Mouse (Mus musculus) spleen, postnatal 36 days (tissue): ENCODE measurements around the gene 4930467E23Rik.
"Not testable (repeated sequence)": the region's sequence is repeated elsewhere in the genome, so short reads cannot be mapped to it uniquely, and the experiment has no call there.

Experiments used
- DNase-seq, 2 experiments: peaks; one replicate each; pipeline ENCODE4 v3.0.0; 2022; ENCODE audit warnings: low spot score in 2 of 2, mixed read lengths in 1 of 2

4930467E23Rik gene

DNA sequence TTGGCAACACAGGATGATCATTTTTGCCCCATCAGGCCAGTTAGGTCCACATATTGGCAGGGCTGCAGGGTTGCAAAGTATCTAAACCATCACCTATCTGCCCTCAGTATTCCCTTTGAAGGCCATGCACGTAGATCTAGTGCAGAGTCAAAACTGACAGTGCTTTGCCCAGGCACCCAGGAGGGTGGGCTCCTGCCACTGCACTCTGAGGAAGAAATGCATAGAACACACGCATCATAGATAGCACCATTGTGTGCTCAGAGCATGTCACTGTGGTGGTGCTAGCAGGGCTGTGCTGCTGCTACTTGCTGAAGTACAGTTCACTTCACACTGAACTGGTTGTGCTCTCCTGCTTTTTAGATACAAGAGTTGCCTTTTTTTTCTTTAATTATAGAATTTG, at the start of gene 4930467E23Rik:
TSS of gene 4930467E23Rik (plus strand) at position 301 of the 400 bp plus-strand sequence.
- not testable (repeated sequence) for DNase-seq

DNA sequence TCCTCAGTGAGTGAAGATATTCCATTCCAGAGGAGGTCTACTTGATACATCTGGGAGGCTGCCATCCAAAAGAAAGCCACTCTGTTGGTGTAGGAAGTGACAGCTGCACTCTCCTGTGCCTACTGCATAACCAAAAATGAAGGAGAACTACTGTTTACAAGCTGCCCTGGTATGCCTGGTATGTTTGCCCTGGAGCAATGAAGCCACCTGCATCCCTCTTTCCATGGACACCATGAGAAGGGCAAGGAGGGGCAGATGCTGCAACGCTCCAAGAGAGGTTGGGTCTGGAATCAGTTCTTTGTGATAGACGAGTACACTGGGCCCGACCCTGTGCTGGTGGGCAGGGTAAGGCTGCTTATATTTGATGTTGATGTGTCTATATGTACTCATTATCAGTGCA, 47.1 kb upstream of the 4930467E23Rik start:
- not testable (repeated sequence) for DNase-seq

DNA sequence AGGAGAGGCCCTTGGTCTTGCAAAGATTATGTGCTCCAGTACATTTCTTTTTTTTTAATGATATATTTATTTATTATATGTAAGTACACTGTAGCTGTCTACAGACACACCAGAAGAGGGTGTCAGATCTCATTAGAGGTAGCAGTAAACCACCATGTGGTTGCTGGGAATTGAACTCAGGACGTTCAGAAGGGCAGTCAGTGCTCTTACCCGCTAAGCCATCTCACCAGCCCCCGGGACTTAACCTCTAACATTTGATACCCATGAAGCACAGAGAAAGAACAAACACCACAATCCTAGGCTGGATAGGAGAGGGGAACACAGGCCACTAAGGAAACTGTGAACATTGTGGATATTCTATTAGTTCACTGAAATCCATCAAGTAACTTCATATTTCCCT, 43.9 kb upstream of the 4930467E23Rik start:
- DNase-seq = not testable (repeated sequence)

DNA sequence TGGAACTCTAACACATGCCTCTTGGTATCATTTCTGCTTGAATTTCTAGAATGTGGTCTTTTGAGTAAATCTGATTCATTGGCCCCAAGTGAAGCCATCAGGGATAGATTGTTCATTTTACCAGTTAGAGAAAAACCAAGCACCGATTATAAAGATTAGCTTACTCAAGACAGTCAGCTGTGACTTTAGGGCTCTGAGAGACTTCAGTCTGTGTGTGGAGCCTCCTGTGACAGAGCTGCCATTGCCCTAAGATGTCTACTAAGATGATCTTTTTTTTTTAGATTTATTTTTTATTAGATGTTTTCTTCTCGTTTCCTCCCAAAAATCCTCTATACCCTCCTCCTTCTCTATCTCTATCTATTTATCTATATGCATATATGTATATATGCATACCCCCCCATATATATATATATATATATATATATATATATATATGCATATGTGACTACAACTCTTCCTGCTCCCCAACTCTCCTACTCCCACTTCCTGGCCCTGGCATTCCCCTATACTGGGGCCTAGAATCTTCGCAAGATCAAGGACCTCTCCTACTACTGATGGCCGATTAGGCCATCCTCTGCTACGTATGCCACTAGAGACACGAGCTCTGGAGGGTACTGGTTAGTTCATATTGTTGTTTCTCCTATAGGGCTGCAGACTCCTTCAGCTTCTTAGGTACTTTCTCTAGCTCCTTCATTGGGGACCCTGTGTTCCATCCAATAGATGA, 40.4 kb upstream of the 4930467E23Rik start:
- DNase-seq = not testable (repeated sequence)

DNA sequence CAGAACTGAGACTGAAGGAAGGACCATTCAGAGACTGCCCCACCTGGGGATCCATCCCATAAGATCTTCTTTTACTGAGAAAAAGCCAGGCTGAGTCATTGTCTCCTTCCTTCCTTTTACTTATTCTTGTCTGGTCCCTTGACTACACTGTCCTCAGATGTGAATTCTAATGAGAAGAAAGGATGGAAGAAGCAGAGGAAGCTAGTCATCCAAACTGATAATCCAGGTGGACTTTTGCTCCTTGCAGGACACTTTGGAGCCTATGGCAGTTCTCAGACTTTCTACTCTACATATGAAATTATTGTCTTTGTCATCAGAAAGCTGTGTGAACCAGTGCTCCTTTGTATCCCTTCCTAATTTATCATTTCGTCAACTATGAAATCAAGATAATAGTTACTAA, 39.6 kb upstream of the 4930467E23Rik start:
- DNase-seq = not testable (repeated sequence)

DNA sequence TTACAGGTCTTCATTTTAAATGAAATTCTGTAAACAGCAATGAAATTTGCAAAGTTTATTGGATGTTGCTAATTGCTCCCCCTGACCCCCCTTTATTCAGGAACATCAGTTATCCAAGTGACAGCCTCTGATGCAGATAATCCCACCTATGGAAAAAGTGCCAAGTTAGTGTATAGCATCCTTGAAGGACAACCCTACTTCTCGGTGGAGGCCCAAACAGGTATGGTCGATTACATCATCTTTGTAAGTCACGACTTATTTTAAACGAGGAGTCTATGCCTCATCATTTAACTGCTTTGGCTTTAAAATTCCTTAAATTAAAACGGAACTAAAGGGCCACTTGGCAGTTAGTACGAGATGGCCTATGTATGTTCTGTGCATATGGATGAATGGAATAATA, 38.0 kb upstream of the 4930467E23Rik start:
- not testable (repeated sequence) for DNase-seq

DNA sequence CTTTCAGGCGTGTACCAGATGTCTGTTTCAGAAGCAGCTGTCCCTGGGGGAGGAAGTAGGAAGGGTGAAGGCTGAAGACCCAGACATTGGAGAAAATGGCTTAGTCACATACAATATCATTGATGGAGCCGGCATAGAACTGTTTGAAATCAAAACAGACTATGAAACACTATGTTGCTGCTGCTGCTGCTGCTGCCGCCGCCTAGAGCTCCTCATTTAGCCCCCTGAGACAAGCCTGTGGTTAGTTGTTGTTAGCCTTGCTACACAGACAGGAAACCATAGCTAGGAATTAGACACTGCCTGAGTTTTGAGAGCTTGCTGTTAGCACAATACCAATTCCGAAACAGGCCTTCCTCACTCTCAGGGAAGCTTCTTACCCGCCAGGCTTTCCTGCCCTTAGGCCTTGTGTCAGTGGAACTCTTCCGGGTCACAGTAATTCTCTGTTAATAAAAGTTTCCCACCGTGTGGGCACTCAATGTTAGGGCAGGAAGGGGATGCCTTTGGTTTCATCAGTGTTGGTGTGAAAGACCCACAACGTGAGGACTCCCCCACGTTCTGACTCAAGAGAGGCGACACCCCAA, 31.8 kb upstream of the 4930467E23Rik start:
- DNase-seq = not testable (repeated sequence)

DNA sequence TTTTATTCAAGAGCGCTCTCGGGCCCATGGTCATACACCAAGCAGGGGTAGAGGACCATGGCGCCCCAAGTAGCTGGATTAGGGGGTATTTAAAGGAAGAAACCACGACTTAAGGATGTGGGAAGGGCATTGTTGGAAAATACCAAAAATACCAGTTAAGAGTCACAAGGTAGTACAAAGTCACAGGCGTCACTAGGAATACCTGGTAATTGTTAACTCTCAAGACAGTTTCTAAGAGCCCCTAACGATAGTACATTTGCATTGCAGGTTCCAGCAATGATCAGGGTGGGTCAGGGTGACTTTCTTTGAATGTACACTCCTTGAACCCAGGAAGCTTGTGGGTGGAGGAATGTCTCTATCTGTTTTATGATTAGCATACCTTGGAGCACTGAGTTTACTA, 31.3 kb upstream of the 4930467E23Rik start:
- DNase-seq = not testable (repeated sequence)

DNA sequence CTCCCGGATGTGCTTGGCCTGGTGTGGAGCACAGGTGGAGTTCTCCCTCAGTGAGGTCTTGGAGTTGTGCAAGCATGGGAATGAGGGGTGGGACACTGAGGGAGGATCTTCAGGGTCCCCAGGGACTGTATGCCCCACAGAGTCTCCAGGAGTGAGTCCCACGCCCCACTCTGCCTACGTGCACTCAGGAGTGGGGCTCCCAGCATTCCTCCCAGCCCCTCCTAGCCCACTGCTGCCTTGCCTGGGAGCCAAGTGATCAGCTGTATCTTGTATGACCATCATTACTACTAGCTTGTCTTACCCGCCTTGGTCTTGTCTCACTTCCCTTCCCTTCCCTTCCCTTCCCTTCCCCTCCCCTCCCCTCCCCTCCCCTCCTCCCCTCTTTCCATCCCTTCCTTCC, 30.7 kb upstream of the 4930467E23Rik start:
- peak; percentile 55 to 60 for DNase-seq

DNA sequence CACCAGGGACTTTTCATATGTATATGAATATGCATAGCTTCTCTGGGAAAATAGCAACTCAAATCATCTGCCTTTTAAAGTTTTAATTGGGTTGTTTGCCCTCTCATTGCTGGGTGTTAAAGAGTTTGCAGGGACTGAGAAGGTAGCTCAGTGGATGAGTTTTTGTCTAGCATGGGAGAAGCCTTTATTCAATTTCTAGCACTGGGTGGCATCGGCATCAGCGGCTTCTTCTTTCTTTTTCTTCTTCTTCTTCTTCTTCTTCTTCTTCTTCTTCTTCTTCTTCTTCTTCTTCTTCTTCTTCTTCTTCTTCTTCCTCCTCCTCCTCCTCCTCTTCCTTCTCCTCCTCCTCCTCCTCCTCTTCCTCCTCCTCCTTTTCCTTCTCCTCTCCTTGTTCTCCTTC, 28.1 kb upstream of the 4930467E23Rik start:
- not testable (repeated sequence) for DNase-seq

DNA sequence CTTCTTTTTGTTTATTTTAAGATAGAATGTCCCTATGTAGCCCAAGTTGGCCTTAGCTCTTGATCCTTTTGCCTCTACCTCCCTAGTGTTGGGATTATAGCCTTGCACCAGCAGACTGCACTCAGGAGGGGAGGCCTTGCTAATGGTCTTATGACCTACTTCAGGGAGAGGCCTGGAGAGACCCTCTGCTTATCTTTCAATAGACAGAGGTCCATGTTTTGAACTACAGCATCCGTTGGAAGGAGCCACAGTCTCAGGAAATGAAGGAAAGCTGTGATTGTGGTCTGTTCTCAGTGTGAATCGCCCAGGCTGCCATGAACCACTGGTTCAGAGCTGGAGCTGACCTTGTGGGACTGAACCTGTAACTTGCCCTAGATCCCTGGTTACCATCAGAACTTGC, 27.1 kb upstream of the 4930467E23Rik start:
- DNase-seq = not testable (repeated sequence)

DNA sequence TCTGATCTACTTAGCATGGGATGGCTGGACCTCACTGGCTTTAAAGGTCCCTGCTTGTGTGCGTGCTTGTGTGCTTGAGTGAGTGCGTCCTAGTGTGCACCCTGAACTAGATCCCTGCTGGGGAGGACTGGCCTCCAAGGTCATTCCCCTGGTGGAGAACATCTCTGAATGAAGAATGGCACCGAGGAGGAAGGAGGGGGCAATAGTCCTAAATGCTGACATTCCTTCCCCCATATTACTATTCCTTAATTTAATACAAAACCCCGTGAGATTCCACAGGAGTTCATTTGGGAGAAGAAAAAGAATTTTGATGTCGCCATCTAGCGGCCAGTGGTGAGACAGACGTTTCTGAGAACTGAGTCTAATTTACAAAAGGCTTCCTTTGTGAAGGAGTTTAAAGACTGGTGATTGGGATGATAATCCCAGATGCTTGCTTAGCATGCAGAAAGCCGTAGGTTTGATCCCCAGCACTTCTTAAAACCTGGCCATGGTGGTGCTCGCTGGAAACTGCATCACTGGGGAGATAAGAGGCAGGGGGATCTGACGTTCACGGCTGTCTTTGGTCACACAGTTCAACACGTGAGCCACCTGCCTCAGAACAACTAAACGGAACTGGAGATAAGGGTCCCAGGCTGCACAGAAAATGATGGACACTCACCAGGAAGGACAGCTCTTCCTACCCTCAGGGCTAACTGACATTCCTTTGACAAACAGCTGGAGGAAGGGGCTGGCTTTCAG, 26.2 kb upstream of the 4930467E23Rik start:
- DNase-seq = peak in 1 of 2 experiments; percentile 54

DNA sequence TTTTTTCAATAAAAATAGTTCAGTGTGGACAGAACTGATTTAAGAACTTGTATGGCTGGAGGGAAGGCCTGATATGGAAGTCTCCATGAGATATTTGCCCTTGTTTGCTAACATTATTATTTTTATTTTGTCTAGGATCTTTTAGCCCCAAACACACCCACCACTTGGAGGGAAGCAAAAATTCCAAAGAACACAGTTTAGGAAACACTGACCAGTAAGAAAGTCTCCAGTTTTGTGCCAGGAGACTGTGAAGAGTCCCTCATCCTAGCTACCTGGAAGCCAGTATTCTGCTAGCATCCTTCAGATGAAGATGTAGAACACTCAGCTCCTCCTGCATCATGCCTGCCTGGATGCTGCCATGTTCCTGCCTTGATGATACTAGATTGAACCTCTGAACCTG, 25.5 kb upstream of the 4930467E23Rik start:
- not testable (repeated sequence) for DNase-seq

DNA sequence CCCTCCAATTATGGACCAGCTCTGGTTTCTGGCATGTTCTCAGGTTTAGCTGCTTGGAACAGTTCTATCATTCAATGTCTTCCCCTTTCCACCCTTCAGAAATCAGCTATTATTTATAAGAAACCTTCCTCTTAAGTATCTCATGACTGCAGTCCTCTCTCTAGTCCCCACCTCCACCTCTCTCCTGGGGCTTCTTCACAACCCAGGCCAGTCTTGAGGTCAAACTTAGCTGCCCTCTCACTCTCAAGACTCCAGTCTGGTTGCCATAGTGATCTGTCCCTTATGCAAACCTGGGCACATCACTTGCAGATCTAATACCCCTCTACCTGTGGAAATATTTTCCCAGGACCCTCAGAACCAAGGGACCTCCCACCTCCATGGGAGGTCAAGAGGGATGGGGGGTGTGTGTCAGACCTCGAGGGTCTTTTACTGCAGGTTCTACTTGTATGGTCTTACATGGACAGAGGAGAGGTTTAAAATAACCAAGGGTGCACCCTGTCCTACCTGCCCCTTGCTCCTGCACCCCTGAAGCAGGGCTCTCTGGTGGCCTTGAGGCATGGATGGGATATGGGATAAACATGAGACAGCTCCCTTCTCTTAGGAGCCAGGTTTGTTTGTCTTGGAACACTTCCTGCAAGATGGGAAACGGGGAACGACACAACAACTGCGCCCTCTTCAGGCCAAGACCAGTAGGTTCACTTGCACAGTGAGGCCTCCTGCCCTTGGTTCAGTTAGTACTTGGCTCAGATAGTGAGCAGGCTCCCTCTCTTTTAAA, 24.7 kb upstream of the 4930467E23Rik start:
- DNase-seq = peak in 1 of 2 experiments; percentile 54

DNA sequence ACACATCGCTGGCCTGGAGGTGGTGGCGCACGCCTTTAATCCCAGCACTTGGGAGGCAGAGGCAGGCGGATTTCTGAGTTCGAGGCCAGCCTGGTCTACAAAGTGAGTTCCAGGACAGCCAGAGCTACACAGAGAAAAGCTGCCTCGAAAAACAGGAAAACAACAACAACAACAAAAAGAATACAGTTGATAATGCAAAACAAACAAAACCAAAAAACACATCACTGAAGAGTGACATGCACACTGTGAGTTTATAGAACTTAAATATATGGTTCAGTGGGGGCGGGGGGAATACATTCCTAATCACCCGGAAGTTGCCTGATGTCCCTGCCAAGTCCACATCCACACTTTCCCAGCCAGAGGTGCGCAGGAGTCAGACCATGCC, 24.2 kb upstream of the 4930467E23Rik start:
- DNase-seq = not testable (repeated sequence)

DNA sequence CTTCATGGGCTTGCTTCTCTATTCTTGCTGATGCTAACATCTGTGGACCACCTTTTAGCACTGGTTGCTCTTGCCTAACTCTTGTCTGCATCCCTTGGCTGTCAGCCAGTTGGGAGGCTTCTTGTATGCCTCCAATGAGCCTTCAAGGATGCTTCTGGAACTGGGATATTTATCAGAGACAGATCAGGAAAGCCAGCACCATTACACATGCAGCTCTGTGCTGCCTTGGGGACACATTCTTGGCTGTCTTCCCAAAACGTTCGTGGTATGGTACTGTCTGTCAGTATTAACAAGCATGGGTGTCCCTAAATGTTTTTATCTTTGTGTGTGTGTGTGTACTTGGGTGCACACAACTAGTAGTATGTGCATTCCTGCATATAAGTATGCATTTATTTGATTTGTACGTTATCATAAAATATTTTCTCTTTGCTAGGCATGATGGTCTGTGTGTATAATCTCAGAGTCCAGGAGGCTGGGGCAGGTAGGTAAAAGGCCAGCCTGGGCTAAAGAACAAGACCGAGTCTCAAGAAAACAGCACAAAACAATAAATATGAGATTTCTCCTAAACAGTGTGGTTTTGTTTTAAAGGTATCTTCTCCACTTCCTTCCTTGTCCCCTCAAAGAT, 23.2 kb upstream of the 4930467E23Rik start:
- DNase-seq = not testable (repeated sequence)

DNA sequence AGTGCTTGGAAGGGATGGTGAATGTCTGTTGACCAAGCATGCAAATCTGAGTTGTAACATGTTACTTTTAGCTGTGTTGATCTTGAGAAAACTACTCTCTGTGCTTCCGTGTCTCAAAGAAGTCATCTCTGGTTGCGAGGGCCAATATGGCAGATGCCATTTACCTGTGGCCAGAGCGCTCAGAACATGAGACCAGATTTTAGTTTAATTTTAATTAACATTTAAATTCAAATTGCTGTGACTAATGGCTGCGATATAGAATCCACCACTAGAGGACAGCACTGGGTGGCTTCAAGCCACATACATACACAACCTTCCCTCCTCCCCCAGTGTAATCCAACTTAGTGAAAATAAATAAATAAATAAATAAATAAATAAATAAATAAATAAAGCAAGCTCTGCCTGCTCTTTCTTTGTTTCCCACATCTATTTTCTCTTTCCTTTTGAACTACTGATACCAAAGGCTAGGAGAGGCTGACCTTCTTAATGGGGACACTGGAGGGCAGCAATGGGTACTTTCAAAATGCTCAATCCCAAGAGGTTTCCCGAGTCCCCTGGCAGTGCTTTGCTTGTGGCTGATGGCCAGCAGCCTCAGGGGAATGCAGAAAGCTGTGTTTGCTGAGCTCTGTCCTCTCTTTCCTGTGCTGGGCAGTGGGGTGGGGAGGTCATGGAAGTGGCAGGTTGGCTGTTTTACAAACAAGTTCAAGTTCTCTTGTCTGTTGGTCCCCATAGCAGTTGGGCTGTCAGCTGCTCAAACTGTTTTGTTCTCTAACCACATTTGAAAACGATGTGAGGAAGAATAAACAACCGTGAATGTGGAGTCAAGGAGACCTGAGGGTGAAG, 22.2 kb upstream of the 4930467E23Rik start:
- peak; percentile 59 to 60 for DNase-seq

DNA sequence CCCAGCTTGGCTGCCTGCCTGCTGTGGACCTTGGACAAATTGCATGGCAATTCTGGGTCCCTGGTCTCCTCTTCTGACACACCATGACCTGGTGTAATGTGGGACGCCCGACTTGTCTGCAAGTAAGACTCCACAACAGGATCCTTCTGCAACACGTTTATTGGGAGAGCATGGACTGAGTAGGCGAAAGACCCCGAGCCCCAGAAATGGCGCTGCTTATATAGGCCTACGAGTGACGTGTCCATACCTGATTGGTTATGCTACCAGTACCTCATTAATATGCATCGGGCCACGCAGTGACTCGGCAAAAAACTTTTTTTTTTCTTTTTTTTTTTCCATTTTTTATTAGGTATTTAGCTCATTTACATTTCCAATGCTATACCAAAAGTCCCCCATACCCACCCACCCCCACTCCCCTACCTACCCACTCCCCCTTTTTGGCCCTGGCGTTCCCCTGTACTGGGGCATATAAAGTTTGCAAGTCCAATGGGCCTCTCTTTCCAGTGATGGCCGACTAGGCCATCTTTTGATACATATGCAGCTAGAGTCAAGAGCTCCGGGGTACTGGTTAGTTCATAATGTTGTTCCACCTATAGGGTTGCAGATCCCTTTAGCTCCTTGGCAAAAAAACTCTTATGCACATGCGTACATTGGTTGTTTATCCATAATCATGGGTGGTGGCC, 21.5 kb upstream of the 4930467E23Rik start:
- DNase-seq = not testable (repeated sequence)

DNA sequence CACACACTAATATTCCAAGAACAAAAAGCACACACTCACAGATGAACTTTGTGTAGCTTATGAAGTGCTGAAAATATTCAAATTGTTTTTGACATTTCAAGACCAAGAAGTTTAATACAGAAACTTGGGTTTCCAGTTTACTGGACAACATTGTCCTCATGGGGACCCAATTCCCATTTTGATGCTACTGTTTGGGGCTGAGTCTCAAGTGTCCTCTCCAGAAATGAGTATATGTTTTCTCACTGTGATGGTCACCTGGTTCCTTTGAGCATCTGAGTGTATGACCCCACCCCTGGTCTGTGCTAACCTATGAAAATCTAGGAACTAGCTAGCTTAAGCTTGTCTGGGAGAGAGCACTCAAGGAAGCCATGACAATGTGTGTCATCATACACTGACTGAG, 20.4 kb upstream of the 4930467E23Rik start:
- DNase-seq = not testable (repeated sequence)

DNA sequence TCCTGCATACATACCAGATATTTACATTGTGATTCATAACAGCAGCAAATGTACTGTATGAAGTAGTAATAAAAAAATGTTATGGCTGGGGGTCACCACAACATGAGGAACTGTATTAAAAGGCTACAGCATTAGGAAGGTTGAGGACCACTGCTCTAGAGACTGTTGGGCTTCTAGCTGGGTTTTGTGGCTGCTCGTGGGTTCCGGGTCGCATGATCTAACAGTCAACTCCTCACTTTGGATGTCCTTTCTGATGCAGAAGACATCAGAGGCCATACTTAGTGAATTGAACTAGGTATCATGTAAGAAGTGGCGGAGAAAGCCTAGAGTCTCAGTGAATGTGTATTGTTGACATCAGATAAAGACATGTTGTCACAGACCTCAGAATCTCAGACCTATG, 19.9 kb upstream of the 4930467E23Rik start:
- DNase-seq = not testable (repeated sequence)
